Mouse (Mus musculus): ENCODE data around the gene Rplp2.

- TF ChIP-seq EP300 (IDR thresholded peaks at IDR 0.05; ENCODE audit: insufficient read depth, low read depth, low read length) = peak; percentile 82
- no peak for TF ChIP-seq CTCF (IDR thresholded peaks at IDR 0.05; ENCODE audit: low read depth, low read length)
- TF ChIP-seq POLR2A (IDR thresholded peaks at IDR 0.05; ENCODE audit: insufficient read depth, low read length) = no peak
These were observed 30.9 kb upstream of the Rplp2 start for GRCm38 (mm10) chr7:141416144-141416841.
